Mouse (Mus musculus) gastrocnemius, postnatal 10 days (tissue): ENCODE measurements at regions not wholly inside any gene's neighbourhood (a gene's known extent, or its start where the extent isn't known, plus 50 kb on each side); places are given as distances from the start of the nearest gene placed in this dataset.

Experiments
- DNase-seq: peaks from one replicate; pipeline ENCODE4 v3.0.0; 2021; ENCODE audit warnings: mixed read lengths

DNA sequence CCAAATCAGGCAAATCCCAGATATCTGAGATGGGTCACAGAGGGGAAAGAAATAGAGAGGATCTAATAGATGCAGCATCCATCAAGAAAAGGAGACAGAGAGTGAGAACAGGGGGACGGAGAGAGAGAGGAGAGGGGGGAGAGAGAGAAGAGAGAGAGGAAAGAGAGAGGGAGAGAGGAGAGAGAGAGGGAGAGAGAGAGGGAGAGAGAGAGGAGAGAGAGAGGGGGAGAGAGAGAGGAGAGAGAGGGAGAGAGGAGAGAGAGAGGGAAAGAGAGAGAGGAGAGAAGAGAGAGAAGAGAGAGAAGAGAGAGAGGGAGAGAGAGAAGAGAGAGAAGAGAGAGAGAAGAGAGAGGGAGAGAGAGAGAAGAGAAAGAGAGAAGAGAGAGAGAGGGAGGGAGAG, 462.7 kb downstream of the Rnf144b start:
- no peak for DNase-seq

- no peak for DNase-seq
Measured at GRCm38 (mm10) chr13:47602646-47603045, 480.2 kb downstream of the Rnf144b start.

GRCm38 (mm10) chr13:47611439-47611838, 489.0 kb downstream of the Rnf144b start:
- no peak for DNase-seq

DNA sequence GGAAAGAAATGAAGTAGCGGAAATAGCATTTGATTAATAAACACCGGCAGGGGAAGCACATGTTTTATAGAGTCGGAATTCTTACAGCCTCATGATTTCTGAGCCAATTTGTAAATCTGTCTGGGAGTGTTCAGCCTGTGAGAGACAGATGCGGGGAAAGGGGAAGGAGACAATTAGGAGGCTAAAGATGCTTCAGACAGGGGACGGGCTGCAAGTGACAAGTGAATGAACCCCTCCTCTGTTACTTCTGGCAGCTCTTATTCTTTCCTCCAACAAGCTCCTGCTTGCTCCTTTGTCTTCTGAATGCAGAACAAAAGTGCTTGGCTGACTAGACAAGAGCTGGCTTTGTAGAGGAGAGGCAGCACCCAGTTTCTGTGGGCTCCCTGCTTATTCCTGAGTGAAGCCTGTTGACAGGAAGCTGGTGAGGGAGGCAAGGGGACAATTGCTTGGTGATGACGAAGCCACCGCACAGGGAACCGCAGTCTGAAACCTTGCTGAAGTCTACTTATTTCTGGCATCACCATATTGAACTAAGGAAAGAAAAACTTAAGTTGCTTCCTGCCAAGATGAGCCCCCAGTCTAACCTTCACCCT, 514.2 kb downstream of the Rnf144b start:
- DNase-seq = no peak

DNA sequence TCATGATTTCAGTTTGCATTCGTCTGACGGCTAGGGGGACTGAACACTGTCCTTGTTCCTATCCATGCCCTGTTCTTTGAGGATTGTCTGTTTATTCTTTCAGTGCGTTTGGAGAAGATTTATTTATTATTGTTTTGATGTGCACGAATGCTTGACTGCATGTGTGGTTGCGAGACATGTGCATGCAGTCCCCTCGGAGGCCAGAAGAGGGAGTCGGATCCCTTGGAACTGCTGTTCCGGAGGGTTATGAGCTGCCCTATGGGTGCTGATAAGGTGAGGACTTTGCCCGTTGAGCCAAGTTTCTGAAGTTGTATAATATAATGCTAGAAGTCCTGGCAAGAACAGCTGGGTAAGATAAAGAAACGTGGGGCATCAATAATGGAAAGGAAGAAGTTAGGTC, 519.9 kb downstream of the Rnf144b start:
- no peak for DNase-seq

DNA sequence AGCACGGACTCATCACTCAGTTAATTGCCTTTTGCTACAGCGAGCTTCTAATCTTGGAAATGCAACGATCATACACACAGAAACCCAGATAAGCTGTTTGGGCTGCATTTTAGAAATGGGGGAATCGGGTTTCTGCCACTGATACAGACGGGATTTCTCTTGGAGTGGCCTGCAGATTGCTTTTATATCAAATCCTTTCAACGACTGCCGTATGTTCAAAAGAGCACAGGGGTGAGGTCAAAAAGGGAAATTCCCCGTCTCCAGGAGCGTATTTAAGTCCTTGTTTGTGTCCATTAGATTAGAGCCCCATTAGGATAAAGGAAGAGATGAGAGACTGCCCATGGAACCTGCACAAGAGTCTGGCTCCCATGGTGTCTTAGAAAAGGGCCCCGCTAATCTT, 522.6 kb downstream of the Rnf144b start:
- DNase-seq = no peak

DNA sequence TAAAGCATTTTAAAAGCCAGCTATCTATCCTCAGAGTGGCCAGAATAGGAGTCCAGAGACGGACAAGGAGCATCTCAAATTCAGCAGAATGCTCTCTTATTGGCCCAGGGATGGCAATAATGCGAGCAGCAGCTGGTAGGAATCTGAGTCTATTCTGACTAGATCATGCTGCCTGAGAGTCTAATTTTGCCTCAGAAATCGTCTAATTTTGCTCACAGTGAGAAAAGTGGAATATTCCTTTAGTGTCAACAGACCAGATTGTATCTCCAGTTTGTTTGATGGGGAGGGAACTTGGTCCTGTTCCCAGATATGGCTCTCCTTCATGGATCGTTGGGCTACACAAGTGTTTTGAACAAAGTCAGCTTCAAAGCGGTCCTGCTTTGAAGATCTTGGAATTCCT, 525.2 kb downstream of the Rnf144b start:
- DNase-seq = no peak

DNA sequence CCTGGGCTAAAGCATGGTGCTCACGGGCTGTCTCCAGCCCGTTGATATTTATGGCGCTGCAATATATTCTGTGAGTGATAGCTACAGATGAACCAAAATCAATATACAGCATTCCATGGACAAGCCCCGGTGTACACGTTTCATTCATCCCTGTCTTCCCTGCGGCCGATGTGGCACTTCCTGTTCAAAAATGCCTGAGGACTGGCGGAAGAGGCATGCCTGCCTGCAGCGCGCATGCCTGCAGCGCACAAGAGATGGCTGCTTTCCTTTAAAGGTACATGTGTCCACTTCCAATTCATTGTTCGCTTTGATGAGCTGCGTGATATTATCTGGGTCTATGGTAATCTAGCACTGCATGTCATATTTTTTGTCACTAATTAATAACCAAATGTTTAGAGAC, 527.6 kb downstream of the Rnf144b start:
- no peak for DNase-seq

DNA sequence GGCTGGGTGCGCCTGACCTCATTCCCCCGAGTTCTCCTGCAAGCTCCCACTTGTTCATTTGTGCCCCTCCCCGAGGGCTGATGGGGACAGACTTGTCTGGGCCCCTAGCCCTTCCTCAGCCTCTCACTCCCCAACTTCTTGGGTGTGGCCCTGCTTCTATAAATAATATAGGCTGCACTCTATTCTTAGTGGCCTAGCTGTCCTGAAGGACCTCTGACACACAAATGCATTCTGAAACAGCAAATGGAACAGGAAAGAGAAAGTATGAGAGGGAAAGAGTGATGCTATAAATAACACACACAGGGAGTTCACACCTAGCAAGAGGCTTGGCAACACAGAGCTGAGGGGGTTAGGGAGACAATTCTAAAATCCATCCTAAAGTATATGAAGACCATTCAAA, 544.0 kb downstream of the Rnf144b start:
- no peak for DNase-seq

DNA sequence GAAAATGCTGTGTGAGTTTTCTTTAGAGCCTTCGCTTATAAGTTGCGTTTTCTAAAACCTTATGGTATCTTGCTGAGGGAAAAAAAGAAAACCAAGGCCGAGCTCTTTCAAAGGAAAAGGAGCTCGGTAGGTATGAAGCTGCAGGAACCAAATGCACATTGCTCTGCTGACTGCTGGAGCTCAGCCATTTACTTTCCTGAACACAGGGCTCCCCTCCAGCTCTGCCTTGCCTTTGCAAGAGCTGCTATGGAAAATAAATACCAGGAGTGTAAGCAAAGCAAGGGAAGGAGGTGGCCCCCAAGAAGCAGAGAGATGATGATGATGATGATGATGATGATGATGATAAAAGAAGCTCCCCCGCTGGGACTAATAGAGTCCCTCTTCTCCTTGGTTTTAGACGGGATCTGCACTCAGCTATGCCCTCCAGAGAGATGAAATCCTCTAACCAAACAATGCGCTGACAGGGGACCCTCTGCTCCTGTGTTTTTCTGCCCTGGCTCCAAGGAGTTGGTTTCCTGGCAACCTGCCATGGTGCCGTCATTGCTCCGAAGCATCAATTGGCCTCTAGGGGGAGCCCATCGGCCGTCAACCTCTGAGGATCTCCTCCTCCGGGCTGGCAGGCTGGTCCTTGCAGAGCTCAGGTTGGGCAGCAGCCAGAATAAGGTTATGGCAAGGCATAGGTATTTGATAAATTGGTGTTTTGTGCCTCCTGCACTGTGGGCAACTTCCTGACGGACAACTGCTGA, 544.7 kb downstream of the Rnf144b start:
- DNase-seq = peak; percentile 95

GRCm38 (mm10) chr13:47688131-47688530, 565.7 kb downstream of the Rnf144b start:
- no peak for DNase-seq

GRCm38 (mm10) chr13:47693815-47694214, 567.2 kb upstream of the Id4 start:
- no peak for DNase-seq

GRCm38 (mm10) chr13:47695877-47696276, 565.2 kb upstream of the Id4 start:
- no peak for DNase-seq

DNA sequence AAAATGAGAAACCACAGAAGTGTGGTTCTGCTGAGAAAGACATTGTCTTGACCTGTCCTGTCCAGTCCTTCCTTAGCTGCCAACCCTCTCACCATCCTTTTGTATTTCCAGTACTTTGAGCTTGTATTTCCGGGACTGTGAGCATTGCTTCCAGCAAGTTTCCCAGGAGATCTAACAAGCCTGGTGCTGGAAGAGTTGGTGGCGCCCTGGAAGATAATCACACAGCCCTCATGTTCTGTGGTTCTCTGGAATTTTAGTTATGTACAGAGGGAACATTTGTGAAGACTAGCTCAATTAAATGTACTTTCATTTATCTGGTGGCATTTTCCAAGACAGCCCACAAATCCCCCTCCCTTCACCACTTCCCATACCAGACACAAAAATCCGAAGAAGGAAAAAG, 560.5 kb upstream of the Id4 start:
- no peak for DNase-seq

DNA sequence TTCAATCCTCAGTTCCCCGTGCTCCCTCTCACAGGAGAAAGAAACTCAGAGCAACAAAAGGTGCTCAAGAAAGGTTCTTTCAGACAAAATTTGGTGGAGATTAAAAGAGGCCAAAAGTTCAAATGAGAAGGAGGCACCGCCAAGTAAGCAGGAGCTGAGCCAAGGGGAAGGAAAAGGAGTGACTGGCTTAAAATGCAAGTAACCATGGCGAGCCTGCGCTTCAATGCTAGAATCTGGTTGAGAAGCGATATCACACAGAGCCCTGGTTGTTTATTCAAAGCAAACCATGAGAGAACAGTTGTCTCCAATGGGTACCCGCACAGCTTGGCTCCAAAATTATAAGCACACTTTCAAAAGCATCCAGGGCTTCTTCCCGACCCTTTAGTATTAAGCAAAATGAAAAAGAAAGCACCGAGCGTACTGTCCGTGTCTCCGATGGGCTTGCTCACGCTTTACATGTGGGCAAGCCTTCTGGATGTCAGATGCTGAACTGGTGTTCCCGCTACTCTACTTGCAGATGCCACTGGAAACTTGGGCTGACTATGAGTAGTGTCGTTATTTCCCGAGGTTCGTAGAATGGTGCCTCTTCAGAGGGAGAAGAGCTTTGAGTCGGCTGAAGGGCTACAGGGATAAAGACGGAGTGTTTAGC, 552.9 kb upstream of the Id4 start:
- DNase-seq = no peak

DNA sequence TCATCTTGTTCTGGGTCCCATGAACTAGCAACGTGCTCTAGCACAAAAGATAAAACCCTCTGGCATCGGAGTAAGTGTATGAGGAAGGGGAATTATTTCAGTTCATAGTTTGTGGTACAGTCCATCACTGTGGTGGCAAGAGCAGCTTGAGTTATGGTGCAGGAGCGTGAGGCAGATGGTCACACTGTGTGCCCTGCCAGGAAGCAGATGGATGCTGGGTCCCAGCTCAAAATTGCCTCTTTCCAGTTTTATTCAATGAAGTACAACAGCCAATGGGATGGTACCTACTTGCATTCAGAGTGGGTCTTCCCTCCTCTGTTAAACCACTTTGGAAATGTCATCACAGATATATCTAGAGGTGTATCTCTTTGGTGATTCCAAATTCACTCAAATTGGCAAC, 551.7 kb upstream of the Id4 start:
- DNase-seq = no peak

GRCm38 (mm10) chr13:47712507-47712906, 548.5 kb upstream of the Id4 start:
- no peak for DNase-seq

DNA sequence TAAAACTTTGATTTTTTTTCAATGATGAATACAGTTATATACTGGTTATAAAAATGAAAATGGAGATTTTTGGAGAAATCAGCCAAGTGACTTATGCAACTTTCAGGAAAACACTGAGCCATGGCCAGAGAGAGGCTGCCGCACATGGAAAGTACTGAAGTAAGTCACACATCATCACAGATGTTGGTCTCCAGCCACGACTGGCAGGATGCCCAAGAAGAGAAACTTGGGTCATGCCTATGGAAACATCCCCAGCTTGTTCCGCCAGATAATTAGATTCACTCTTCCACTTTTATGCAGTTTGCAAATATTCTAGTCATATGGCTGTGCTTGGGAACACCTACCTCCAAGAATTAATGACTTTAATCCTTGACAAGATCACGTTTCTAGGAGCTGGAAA, 544.8 kb upstream of the Id4 start:
- peak; percentile 45 for DNase-seq

DNA sequence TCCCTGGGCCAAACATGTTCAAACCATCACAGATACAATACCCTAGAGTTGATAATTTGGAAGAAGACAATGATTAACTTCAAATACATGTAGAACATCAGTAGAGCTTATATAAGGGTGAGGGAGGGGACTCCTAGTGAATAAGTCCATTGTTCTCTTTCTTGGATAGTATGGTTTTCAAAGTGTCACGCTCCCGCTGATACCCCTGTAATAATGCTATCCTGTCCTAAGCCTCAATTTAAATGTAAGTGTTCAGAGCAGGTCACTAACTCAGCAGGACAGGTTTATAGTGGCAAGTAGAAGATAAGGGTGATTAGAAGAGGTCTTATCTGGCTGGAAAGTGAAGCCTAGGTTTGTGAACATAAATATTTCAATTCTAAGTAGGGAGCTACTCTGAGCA, 540.4 kb upstream of the Id4 start:
- no peak for DNase-seq

DNA sequence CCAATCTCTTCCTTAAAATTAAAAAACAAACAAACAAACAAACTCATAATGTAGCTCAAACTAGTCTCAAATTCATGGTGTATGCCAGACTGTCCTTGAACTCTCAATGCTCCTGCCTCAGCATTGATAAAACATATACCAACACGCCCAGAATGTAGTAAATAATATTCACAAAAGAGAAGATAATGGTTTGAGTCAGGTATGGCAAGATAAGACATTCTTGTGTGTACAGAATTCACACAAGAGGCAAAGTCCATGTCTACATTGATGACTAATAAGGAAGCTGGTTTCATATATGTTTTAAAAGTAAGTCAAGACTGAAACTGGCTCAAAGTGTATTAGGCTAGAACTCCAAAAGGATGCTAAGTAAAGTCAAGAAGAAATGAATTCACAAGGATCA, 526.6 kb upstream of the Id4 start:
- DNase-seq = no peak

DNA sequence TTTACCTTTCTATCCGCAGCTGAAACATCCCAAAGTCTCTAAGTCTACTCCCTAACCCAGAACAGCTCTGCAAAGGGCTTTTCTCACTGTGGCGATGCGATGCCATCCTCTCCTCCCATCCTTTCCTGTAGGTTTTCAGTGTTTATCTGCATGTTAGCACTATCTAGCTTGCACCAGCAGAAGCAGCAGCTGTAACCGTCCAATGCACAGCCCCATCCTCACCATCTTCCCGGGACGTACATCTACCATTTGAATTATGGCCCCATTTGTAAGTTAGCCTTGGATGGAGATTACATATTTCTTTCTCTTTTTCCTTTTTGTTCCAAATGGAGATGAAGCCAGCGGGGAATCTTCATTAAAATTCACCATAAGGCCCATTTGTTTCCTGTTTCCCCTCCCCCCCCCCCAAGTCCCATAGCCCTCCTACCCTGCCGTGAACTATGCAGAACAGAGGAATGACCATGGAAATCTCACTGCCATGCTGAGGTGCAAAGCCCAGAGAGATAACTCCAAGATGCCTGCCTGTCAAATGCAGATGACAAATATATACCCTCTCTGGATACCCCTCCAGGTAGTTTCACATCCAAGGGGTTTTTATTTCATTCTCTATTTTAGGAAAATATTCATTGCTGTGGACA, 525.5 kb upstream of the Id4 start:
- no peak for DNase-seq

DNA sequence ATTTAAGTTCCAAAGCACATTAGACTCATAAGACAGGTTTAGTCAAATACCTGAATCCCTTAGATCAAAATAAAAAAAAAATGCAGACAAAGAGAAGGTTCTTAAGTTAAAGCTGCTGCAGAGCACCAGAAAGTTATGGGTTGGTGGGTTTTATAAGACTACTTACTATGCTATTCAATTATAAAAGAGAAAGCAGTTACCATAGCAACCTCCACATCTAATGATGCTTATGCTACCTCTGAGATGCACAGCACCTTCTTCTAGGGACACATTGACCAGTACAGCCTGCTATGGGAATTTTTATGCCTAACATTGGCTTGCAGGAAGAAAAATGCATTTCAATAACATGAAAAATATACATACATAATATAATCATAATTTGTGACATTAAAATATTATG, 512.1 kb upstream of the Id4 start:
- no peak for DNase-seq

DNA sequence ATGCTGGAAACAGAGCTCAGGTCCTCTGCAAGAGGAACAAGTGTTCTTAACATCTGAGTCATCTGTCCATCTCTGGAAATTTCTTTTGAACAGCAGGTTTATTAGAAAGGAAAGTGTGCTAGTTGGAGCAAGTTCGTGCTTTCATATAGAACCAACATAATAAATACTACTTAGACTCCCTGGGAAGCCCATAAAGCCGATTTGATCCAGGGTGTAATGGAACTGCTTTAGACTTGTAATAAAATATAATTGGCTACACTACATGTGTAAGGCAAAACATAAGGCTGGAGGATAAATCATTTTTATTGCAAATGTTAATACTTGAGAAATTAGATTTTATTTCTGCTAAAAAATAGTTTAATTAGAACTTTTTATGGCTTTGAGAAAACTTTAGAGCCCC, 510.0 kb upstream of the Id4 start:
- DNase-seq = no peak
